Mouse (Mus musculus) G1E (cell line): ENCODE data around the gene Mast3.

Experiments
- CTCF ChIP-seq: IDR thresholded peaks from 2 replicates; pipeline ENCODE4 v1.5.1; 2012; ENCODE audit warnings: low read depth, low read length, inconsistent platforms, mixed read lengths
- GATA1 ChIP-seq: IDR thresholded peaks from 2 replicates; pipeline ENCODE4 v1.6.1; 2012; ENCODE audit warnings: borderline replicate concordance, low read length, inconsistent platforms, mixed read lengths
- GATA2 ChIP-seq: IDR thresholded peaks from 2 replicates; pipeline ENCODE4 v1.6.1; 2012; ENCODE audit warnings: low read depth, low read length, inconsistent platforms, borderline replicate concordance

- TF ChIP-seq CTCF, result no peak
- TF ChIP-seq GATA2, result no peak
- no peak for TF ChIP-seq GATA1
Measured at GRCm38 (mm10) chr8:70765838-70766570, 38.9 kb downstream of the Mast3 start.
